Mouse (Mus musculus) lung, adult 18-20 months (tissue): ENCODE measurements at regions not wholly inside any gene's neighbourhood (a gene's known extent, or its start where the extent isn't known, plus 50 kb on each side); places are given as distances from the start of the nearest gene placed in this dataset.

ENCODE experiments used
- DNase-seq, 2 experiments: peaks; one replicate each; pipeline ENCODE4 v3.0.0; 2022; ENCODE audit warnings: mixed read lengths in 2 of 2

DNA sequence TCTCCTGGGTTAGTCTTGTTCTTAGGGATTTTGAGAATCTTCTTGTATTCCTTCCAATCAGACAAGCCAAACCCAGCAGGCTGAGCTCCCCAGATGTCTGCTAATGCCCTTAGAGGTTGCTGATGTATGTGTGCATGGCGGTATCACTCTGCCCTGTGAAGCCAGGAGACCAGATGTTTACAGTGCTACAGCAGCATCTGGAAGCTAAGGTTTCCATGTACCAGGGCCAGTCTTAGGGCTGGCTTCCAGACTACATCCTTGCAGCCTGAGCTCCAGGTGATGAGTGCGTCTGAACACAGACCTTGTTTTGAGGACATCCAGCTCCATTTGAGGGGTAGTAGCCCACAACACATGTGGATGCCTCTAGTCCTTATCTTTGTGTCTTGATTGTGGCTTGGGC is 241.7 kb downstream of the Ttc32 start:
- no peak for DNase-seq

DNA sequence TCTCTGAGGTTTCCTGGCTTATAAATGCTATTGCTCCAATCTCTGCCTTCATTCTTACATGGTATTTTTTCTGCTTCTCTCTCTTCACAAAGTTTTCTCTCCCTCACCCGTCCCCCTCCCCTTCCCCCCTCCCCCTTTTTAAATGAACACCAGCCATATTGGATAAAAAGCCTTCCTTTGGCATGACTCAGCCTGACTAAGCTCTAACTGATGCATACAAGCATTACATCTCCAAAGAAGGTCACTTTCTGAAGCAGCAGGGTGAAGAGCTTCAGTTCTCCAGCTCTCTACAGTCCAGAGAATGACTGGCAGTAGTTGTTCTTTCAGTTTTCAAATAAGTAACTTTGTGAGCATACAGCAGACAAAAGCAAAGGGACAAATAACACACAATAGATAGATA is 244.4 kb downstream of the Ttc32 start:
- no peak for DNase-seq

DNA sequence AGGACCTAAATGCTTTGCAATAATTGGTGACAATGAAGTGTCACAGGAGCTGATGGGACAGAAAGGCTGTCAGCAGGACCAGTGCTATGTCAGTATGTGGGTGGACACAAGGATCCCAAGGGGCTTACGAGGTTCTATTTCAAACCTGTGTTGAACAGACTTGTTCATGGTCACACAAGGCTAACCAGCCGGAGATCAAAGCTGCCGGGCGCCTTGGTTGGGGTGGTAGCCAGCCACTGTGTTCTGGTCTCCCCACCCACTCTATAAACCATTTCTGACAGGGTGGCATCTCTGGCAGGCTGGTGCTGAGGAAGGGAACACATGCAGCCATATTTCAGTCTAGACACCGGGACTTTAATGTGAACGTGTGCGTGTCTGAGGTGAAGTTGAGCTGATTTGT is 245.9 kb downstream of the Ttc32 start:
- no peak for DNase-seq

DNA sequence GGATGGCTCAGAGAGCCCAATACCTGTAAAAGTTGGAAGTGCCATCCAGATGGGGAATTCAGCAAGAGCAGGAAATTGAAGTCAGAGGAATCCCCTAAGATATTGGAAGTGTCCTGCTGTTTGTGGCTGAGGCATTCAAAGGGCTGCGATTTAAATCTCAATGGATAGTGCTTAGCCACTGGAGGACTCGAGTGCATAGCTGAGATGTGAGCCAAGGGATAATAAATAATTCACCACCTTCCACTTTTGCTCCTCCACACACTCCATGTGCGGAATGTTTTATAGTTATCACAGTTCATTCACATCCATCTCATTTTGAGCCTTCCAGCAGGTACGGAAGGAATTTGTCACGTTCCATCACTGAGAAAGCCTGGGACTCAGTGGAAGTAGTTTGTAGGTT is 248.9 kb downstream of the Ttc32 start:
- no peak for DNase-seq

DNA sequence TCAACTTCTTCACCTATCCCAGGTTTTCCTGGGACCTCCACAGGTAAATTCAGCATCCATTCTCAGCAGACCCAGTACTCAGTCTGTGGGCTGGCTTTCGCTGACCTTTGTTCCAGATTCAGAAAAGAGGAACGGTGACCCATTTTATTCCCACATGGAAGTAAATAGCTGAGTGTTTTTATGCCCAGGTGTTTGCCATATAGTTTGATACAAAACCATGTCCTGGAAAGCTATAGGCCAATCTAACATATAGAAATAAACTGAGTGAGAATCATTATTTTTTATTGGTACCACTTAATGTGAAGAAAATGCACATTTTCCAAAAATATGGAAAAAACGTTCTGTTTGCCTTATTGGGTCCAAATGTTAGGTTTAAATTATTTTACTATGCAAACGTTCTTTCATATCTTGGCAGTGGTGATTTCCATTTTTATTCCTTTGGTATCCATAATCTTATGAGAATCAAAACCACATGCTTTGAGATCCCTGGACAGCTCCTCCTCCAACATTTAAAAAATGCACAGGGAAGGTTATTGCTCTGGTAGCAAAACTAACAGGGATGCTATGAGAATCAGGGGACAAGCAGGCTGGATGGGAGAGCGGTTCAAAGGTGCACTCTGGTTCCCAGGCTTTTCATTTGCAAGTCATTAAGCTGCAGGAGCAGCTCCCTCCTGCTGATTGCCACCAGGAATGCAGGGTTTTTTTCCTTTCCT is 250.3 kb downstream of the Ttc32 start:
- no peak for DNase-seq

DNA sequence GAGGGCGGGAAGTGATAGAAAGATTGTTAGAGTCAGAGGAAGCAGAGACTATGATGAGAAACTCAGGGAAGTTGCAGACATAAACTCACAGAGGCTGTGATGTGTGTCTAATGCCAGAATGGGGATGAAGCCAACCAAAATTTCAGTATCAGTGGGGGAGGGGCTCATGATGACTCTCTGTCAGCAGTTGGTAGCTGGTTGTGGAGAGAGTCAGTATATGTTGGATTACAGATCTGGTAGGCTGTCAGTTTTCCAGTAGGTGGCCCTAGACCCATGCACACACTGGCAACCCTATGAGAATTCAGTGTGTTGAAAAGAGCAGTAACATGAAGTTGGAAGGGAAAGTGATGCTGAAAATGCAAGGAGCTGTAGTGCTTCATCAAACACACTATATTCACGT is 257.5 kb downstream of the Ttc32 start:
- no peak for DNase-seq

DNA sequence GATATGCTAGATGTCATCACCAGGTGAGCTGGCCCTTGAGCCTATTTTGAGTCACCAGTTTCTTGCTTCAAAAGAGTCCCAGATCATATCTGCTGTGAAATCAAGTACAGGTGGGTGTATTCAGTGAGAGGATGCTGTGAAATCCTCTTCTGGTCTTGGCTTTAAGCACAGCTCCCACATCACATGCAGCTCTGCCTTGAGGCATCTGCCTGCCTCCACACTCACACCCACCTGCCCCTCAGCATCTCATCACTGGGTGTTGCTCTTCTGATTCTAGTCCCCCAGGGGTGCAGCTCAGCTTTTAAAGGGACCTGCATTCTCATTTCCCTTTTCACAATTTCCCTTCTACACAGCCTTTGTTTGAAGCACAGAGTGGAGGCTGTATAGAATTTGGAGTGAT is 262.9 kb downstream of the Ttc32 start:
- DNase-seq = no peak

DNA sequence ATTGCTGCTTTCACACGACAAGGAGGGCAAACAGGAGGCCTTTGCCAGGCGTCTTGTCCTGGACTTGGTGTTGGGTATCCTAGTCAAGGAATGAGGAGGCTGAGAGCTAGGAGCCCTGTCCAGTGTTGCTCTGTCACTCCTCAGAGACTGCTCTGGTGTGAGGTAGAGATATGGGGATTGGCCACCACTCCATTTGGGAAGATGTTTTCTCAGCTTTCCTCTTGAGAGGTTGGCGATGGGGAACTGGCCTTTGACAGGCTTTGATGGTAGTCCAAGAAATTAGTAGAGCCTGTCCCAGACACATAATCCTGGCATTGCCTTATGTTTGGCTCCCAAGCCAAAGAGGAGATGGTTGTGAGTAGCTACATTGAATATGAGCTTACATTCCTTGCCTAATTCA is 265.4 kb downstream of the Ttc32 start:
- DNase-seq = no peak

DNA sequence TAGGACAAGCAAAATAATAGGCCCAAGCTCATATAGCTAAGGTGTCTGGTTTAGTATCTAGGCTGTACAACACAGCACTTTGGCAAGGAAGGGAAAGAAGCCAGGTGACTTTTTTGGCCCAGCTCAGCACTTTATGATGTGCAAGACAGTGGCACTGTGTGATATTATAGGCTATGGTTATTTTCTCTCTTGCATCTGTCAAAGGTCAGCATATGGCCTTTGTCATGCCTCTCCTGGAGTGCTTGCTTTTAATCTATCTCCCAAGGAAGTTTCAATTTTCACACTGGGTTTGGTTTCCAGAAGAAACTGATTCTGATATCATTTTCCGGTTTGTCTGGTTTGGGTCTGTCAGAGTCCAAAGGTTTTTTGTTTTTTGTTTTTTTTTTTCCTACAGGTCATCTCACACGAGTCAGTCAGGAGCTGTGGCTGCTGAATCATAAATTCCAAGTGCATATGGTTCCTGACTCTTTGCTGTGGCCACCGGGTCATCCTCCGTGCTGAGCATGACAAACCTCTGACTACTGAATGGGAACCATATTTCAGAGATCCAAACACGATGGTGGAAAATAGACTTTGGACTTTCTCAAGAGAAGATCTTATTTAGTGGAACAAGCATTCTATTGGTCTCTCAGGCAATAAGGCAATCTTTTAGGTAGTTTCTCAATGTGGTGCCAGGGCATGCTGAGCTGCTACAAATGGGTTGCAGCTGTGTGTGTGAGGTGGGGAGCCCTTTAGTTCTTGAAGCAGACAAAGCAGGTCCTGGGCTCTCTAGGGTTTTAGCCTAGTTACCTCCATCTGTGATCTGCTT is 269.3 kb downstream of the Ttc32 start:
- DNase-seq = no peak

DNA sequence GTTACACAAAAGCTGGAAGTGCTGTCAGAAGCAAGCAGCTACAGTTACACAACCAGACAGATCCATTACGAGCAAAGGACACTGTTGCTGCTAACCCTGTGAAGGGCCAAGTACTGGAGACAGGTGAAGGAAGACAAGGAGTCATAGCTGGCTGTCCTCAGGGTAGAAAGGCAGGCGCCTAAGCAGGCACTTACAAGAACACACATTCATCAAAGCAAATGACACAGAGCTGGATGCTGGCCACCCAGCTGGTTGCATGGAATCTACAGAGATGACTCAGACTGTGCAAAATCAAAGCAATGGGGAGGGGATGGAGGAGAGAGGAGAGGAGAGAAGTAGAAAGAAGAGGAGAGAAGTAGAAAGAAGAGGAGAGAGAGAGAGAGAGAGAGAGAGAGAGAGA is 265.8 kb upstream of the Osr1 start:
- peak; percentile 22 to 29 for DNase-seq

DNA sequence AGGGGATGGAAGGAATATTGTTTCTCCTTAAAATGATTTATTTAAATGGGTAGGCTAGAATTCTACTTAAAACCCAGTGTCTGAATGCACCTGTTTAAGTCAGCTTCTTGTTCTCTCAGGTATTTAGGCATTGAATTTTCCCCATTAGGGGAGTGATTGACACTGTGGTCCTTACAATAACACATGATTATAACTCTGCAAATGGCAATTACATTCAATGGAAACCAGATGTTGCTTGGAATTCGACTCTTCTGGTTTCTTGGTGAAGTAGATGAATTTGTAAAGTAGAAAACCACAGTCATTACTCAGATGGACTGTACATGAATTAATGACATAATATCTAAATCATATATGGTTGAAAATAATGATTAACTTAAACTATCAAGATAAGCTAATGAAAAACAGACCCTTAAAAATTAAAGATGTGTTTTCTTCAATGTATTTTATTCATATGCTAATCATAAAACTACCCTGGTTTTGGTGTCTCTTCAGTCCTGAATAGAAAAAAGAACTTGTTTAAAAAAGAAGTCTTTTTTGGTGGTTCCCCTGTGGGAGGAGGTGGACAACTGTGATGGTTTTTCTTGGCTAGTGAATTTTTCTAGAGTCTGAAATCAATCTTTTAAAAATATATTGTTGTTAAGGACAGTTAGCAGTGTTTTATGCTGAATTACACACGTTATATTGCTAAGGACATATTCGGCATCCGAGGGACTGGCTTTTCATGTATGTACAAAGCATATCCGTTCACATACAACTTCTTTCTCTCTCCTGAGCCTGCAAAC is 231.8 kb upstream of the Osr1 start:
- no peak for DNase-seq

DNA sequence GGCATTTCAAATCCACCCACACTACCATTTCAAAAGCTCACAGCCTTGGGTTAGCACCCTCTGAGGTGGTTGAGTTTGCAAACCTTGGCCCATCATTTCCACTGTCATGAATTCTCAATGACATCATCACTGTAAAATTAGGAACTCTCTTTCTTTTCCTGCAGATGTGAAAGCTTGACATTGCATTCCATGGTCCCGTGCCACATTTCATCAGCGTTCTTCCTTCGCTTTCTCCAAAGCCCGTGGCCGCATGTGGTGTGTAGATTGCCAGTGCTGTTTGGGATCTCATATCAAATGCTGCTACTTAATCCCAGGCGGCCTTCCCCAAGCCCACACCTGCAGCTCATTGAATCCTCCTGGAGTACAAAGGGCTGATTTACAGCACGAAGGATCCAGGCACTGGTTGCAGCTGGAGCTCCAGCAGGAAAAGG is 231.1 kb upstream of the Osr1 start:
- peak in 1 of 2 experiments; percentile 1 for DNase-seq

DNA sequence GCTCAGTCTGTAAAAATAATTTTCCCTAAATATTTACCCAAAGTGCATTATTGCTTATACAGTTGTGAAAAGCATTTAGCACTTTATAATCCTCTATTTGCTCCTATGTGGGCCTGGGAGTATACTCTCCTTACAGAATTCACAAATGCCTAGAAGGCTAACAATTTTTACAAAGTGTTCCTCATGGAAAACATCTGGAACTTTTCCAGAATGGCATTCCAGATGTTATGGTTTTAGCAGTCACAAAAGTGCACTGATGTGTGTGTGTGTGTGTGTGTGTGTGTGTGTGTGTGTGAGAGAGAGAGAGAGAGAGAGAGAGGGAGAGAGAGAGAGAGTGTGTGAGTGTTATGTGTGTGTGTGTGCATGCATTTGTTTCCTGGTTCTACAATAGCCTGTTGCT is 229.1 kb upstream of the Osr1 start:
- DNase-seq = no peak

DNA sequence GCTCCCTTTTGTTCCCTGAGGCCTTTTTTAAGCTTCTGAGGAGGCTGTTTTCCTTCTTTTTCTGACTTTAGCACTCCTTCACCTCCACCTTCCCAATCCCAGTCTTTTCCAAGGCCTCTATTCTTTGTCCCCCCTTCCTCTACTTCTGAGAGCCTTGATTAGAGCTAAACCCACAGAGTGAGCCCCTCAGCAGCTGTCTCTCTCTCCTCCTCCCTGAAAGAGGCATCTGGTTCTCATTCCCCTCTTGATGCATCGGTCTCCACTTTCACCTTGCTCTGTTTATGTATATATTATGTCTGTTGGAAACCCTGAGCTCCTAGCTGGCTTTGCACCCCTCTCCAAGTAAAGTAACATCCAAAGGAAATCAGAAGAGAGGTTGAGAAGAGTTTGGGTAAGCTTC is 224.6 kb upstream of the Osr1 start:
- DNase-seq = no peak

DNA sequence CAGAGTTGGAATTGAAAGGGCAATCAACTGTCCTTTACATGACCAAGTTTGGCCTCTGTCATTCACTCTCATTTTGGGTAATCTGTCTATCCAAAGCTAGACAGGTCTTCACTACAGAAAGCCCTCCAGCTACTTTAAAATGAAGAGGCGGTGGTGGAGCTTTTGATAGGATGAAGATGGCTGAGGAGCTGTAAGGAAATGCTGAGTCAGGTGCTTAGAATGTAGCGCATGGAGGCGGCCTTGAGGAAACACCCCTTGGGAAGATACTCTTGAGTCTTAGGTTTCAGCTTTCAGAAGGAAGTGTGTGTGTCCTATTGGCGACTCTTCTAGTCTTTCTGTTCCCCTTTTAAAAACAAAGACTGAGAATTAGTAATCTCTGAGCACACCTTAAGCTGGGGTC is 214.4 kb upstream of the Osr1 start:
- no peak for DNase-seq

DNA sequence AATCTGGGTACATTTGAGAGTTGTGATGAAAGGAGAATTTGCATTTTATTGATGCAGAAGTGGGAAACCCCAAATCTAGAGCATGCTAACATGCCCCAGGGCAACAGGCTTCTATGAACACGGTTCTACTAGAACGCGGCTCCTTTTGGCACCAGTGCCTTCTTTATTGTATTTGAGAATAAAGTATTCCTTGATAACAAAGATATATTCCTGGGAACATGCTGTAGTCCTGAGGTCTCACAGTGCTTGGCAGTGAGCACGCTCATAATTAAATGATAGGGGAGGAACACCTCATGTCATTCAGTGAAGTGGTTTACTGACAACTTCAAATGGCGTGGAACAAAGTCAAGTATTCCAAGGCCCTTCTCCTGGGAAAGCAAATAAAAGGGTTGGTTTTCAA is 212.1 kb upstream of the Osr1 start:
- DNase-seq = no peak

DNA sequence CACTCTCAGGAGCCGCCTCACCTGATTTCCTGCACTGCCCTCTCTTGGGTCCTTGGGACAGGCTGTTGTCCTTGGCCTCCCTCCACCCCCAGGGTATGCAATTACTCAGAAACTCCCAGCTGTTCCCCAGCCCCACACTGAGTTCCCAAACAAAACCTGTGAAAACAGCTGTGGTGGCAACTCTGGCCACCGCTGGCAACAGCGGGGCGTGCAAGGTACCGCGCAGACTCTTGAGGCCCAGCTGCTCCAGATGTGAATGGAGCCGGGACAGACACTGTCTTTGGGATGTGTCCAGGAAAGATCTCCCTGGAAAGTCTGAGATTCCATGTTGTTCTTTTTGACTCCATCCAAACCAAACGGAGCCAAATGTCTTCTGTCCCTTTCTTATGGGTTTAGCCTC is 211.0 kb upstream of the Osr1 start:
- DNase-seq = no peak

DNA sequence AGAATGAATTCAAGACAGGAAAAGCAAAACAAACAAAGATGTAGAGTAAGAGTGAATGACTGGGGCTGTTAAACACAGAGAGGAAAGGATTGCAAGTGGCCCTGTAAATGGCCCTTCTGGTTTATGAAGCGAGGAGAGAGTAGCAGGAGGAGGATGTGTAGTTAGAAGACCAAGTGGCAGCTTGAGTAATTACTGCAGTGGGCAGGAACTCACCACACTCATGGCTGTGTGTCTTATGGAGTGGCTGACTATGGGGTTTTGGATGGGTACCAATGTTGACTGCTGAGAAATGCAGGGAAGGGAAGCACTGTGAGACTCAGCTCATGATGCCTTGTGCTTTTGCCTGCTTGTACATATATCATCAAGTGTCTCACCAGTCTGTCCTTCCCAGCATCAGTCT is 204.0 kb upstream of the Osr1 start:
- no peak for DNase-seq

DNA sequence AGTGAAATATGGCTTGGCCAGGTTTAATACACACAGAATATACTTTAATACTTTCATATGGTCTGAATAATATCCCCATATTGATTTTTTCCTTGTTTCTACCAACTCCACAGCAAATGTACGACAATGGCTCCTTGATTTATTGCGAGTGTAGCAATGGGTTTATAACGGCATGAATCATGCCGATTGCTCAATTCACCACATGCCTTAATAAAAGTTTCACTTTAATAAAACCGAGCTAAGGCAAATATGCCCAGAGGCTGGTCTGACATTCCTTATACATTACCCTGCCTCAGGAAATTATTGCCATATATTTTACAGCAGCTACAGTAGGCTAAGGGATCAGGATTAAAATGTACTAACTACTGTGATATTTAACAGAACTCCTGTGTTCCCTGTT is 201.2 kb upstream of the Osr1 start:
- peak in 1 of 2 experiments; percentile 5 for DNase-seq

DNA sequence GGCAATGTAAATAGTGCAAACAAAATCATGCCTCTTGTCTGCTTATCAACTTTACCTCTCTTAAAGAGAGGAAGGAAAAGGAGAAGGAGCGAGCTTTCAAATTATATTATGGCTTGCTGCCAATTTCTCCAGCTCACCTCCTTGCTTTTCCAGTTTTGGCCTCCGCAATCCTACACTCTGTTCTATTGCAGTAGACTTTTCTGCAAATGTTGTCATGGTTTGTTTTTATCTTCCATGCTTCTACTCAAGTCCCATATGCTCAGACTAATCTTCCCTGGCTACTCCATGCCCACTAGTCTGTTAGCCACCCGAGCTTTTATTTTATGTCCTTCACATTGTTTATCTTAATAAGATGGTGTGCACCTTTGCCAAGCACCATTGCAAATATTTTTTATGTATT is 168.0 kb upstream of the Osr1 start:
- no peak for DNase-seq

DNA sequence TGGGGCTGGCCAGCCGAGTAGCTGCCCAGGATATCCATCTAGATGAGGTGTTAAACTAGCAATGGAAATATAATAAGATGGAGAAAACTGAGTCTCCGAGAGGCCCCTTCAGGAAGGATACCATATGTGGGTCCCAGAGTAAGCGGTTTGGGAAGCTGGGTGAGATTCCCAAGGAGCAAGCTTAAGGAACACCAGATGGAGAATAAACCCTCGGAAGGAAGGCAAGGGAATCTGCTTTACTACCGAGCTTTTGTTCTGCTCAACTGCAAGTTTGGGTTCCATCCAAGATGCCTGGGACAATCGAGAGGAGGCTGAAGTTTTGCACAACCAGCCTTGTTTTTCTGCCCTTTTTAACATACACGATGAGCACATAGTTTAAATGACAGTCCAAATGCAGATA is 164.9 kb upstream of the Osr1 start:
- no peak for DNase-seq

DNA sequence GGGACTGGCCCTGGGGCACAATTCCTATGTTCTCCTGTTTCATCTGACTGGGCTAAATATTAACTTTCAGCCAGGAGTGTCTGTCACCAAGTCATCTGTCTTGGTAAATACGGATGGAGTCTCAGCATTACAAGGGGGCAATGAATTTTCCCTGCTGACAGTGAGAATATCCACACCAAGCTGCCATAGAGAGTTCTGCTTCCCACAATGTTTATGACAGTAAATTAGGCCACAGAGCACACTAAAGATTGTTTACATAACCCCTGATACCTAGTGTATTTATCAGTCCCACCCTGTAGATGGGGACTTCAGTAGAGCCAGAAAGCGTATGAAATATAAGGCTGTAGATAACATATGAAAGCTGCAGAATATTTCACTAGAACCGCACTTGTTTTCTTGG is 150.6 kb upstream of the Osr1 start:
- no peak for DNase-seq

DNA sequence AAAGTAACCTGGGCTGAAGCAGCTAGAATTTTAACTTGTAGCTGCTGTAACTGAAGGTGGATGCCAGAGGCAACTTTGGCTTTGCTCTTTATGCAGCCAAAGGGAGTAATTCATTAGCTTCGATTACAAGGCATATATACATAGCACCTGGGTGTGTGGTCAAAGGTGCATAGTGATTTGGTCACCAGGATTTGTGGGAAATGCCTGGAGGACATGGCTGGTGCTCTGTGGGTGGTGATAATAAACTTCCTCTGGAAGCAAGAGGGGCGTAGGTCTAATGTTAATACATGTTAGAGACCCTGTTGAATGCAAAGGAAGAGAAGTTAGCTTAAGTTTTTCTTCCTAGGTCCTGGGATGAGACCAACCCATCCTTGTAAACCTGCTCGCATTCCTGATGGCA is 139.3 kb upstream of the Osr1 start:
- no peak for DNase-seq
